Mouse (Mus musculus) thymus, postnatal 10 days (tissue): ENCODE results near the gene Cplx3.

Source experiments
- DNase-seq, 2 experiments: peaks; one replicate each; pipeline ENCODE4 v3.0.0; 2021; ENCODE audit warnings: low spot score in 2 of 2

Cplx3 gene

DNA sequence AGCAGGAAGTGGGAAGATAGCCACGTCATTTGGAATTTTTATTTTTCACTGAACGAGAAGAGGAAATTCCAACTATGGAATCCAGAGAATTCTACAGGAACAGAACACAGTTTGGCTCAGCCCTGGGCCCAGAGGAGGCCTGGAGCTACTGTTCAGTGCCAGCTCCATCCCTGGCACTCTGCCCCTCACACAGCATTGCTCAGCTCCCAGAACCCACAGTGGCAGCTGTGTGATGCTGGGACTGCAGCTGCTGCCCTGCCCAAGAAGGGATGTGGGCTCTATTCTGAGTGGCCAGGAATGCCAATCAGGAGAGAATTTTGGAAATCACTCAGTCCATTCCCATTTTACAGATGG, 4.8 kb downstream of the Cplx3 start:
- no peak for DNase-seq

DNA sequence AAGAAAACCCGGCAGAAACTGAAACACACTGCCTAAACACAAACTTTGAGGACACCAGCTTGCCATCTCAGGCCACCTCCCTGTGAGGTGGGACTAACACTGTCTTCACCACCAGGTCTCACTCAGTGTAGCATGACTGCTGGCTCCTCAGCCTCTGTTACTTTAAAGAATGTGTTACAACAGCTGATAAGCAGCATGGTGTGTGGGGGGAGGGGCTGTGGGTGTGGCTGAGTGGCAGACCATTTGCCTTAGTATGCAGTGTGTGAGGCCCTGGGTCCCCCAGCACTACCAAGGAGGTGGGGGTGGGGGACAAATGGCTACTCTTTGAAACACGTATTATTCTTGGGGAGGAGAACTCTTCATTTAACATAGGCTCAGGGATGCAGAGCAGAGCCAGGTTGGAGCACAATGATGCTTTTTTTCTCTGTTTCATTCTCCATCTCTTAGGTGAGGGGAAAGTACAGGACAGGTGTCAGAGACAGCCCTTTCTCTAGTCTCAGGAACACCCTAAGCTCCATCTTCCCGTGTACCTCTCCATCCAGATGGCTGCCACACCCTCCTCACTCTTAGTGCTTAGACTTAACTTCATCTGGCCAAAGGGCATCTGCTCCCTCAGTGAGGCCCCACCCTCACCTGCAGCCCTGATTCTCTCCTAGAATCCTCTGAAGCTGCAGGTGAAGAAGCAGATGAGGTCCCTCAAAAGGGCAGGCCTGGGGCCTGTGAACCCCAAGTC, 5.3 kb downstream of the Cplx3 start:
- no peak for DNase-seq

DNA sequence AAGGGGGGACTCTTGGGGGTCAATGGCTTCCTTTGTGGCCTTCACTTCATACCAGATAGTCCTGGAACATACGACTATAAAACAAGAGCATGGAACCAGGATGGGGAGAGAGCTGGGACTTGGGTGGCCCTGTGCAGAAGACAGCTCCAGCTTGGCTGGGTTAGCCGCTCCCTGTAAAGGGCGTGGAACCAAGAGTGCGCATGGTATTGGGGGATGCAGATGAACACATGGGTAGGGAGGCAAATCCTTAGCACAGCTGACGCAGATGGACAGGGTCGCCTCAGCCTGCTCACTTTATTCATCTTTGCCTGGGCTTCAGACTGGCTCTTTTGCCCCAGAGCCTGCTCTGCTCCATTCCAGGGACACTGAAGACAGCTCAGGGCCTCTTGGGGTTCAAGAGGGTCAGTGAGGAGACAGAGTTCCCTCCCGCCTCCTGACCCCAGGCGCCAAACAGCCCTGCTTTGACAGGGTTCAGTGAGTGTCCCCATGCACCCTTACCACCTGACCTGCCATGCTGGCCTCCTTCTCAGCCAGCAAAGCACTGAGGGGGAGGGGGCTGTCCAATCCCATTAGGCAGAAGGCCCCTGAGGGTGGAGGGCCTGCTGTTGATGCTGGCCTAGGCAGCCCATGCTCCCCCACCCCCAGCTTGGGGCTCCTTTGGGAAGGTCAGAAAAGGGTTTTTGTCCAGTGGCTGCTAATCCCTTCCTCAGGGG, 7.1 kb downstream of the Cplx3 start:
- no peak for DNase-seq

DNA sequence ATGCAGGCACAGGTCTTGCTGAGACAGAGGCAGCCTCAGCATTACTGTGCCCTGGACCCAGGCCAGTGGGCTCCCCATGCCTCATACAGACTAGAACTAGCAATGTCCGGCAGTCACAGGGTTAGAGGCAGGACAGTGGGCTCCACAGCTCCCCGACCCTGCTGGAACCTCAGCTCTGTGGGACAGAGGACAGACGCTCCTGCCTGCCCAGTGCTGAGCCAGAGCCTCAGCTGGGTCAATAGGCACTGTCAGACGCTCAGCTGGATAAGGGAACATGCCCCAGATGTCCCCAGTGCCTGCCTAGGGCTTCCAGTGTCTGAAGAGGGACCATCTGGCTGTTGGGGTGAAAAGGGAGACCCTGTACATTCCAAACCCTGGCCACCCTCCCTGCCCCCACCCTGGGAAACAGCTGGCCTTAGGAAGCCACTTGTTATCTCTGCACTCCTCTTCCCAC, 8.1 kb downstream of the Cplx3 start:
- DNase-seq, result no peak

DNA sequence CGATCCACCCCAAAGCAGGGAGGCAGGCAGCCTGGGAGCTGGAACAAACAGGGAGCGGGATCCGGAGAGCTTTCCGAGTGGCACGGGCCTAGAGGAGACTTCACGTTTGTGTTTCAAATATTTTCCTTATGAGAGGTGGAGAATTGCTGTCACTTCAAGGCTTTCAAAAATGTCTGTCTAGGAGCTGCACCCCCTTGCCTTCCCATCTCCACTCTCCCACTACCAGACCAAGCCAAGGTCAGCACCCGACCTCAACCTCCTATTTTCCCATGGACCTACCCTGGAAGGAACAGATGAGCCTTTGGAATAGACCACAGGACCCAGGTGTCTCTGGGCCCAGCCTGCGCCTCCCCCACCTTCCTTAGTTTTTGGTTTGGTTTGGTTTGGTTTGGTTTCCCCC, 8.8 kb downstream of the Cplx3 start:
- no peak for DNase-seq

DNA sequence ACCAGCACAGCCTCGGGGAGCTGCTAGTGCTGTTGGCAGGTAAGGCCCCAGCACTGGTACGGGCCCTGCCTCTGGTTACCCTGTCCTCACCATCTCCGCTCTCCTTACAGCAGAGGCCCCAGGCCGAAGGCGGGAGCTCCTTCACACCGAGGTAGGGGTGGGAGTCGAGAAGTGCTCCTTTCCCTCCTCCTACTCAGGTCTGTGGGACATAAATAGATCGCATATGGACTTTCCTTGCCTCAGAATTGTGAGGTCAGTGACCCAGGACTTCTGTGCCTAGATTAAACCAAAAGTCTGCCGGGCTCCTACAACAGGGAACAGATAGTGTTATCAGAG, 11.9 kb downstream of the Cplx3 start:
- DNase-seq, result no peak

DNA sequence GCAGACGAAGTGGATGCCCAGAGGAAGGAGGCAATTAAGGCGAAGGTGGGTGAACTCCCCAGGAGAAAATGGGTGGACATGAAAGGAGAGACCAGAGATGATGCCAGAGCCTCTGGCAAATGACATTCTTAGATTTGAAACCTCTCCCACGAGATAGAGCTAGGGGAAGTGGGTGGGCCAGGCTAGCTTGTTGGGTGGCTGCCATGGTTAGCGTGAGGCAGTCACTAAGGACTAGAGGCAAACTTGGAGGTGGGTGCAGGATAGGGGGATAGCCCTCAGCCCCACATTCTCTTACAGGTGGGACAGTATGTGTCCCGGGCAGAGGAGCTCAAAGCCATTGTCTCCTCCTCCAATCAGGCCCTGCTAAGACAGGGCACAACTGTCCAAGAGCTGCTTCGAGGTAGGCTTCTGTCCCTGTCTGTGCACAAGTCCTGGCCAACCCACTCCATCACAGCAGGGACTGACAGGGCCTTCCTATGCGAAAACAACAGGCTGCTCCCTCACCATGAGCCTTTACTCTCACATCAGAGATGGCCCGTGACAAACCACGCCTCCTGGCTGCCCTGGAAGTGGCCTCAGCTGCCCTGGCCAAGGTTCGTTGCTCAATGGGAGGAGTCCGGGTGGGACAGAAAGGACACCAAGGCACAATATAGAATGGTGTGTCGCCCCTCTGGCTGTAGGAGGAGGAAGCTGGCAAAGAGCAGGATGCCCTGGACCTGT, 12.5 kb downstream of the Cplx3 start:
- no peak for DNase-seq

DNA sequence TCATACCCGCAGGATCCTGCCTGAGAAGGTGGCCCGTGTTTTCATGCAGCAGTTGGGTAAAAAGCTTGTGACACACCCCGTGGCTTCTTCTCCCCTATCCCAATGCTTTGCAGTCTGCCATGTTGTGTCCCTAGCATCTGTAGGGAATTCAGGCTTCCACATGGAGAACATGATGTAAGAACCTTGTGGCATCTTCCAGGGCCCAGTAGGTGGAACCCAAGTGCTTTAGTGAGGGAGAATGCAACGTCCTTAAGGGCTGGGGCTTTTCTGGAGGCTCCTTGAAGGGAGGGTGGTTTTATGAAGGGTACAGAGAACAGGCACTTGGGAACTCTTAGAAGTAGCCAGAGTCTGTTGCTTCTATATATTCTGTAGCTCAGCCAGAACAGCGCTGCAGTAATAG, 15.4 kb downstream of the Cplx3 start:
- DNase-seq, result no peak

DNA sequence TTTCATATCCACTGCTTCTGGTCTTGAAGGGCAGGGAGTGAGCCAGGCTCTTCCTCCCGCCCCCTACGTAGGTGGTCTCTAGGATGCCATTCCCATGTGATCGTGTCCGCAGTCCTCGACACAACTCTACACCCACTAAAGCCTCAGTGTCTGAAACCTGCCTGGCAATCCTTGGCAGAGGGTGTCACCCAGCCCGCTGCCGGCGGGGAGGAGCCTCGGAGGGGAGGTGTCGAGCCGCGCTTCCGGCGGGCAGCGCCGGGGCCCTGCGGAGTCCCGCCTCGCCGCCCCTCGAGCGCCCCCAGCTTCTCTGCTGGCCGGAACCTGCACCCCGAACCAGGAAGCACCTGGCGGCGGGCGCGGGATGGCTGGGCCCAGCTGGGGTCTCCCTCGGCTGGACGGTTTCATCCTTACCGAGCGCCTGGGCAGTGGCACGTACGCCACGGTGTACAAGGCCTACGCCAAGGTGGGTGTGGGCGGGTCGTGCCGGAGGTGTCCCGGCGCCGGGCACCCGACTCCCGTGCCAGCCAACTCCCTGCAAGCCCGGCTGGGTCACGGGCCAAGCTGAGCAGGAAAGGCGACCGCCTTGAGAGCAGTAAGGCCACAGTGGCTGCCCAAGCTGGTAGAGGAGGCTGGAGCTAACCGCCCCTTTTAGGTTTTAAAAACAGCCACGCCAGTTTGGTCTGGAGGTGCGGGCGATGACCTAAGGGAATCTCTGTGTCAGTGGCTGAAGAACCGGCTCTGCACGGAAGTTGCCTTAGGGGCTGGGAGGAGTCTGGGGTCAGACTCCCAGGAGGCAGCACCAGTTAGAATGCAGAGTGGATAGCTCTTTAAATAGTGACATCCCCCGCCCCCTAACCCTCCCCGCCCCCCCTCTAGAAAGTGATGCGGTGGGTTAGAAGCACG, 16.6 kb downstream of the Cplx3 start, which contains the start of gene Ulk3:
Gene Ulk3 (plus strand): TSS at position 229 of the 903 bp plus-strand sequence.
- peak; percentile 79 to 86 for DNase-seq

DNA sequence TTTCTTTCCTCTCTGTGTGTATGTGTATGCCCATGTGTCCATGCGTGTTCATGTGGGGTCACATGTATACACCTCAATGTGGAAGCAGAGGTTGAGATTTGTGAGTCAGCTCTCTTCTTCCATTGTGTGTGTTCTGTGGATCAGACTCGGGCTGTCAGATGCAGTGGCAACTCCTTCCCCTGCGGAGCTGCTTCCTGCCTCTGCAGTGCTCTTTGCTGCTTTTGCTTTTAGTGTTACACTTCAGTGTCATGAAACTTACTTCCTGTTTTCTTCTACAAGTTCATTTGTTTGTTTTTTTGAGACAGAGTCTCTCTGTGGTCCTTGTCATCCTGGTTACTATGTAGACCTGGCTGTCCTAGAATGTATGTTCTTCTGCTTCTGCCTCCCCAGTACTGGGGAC, 21.1 kb downstream of the Cplx3 start:
- no peak for DNase-seq

DNA sequence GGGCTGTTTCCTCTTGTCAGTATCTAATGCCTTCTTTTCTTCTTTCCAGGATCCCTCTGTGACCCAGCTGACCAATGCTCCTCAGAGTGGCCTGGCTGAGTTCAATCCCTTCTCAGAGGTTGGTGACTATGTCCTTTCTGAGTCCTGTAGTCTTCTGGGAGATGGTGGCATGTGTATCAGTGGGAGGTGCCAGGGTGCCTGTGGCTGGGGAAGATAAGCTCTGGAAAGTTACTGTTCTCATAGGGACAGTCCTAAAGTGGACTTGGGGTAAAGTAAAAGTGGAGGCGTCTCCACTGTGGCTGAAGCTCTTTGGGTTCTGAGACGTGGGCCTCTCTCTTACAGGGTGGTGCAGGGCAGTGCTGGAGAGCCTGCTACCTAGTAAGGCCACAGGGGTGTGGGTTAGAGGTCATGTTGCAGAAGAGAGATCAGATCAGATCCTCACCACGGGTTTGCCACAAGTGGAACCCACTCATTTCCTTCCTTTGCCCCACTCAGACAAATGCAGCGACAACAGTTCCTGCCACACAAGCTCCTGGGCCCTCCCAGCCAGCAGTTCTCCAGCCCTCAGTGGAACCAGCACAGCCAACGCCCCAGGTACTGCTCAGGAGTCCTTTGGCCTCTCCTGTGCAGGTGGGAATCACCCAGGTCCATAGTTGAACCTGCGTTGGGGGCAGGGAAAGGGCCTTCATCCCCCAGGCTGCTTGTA, 28.8 kb downstream of the Cplx3 start:
- no peak for DNase-seq

DNA sequence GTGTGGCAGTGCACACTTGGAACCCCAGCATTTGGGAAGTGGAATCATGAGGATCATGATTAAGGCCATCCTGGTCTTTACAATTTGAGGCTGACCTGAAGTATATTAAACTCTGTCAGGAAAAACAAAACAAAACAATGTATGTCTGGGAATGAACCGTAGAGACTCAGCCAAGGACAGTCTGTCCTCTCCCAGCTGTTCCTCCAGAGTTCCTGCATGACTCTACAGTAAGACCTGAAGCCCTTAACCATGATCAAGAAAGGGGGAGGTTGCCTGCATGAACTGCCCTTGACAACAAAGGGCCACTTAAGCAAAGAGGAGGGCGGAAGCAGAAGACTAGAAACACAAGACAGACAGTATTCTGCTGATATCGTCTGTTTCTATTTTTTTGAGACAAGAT, 30.5 kb downstream of the Cplx3 start:
- no peak for DNase-seq

DNA sequence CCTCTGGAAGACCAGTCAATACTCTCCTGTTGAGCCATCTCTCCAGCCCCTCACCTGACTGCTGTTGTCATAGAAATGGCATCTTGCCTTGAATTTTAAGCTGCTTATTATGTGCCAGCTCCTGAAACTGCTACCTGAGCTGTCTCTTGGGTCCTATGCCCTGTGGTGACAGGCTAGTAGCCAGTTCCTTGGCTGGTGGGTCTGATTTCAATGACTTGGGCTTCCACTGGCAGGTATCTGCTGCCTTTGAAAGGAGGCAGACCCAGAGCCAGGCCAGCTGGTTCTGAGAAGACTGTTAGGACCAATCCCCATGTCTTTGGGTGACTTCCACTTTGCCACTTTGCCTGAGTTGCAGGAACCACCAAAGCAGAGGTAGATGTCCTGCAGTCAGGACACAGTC, 31.7 kb downstream of the Cplx3 start:
- no peak for DNase-seq

DNA sequence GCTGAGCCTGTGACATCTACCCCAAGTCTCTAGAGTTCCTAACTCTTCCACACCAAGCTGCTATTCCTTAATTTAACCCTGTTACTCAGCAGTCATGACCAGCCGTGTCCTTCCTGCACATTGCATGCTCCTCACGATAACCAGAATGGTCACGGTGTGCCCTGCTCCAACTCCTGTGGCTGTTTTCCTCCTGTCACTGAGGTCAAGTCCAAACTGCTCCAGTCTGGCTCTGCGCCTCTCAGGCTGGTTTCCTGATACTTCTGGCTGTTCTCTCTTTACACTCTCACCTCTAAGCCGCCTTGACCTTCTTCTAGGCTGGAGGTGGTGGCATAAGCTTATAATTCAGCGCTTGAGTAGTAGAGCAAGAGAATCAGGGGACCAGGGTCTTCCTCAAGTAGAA, 37.6 kb downstream of the Cplx3 start:
- no peak for DNase-seq

DNA sequence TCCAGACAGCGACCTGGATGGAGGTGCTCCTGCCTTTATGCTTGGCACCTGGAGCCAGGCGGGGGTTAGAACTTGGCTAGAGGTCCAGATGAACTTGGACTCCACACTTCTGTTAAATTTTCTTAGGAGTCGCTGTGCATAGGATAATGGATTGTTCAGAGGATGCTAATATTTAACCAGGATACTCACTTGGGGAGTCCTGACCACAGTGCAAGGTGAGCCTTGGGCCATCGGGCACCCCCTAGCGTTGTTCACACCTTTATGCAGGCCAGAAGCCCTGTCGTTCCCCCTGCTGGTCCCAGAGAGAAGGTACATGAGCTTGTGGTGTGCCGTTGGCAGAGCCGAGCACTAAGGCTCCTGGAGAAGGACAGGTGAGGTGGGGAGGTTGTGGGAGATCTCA, 39.2 kb downstream of the Cplx3 start:
- DNase-seq, result no peak

DNA sequence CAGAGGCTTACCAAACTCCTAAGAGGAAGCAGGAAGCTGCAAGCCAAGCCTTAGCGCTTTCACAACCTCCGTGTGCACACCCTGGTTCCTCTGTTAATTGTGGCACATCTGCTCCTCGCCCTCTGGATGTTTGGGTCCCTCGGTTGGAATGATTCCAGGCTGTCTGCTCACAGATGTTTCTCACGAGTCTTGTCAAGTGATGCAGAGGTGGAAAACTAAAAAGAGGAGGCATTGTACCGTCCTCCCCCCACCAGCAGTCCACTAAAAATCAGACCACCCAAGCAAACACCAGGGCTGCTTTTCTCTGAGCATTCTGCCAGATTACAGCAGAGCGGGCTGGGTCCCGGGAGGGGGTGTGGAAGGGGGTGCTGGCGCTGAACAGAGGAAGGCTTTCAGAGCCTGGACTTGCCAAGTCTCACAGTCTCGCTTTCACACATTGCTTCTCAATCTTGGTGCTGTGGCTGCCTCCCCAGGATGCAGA, 40.3 kb downstream of the Cplx3 start:
- no peak for DNase-seq

DNA sequence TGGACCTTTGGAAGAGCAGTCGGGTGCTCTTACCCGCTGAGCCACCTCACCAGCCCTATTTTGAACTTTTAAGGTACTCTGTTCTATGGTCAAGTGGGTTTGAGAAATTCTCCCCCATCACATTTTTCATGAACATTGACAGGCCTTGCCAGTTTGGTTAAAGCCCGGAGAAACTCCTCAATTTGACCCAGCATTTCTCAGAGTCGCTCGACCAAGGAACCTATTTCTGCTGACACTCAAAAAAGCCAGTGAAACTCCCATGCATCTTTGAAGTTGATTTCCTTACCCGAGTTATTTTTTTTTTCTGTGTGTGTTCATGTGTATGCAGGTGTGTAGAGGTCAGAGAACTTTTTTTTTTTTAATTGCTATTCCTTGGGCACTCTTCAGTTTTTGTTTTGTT, 41.5 kb downstream of the Cplx3 start:
- no peak for DNase-seq

DNA sequence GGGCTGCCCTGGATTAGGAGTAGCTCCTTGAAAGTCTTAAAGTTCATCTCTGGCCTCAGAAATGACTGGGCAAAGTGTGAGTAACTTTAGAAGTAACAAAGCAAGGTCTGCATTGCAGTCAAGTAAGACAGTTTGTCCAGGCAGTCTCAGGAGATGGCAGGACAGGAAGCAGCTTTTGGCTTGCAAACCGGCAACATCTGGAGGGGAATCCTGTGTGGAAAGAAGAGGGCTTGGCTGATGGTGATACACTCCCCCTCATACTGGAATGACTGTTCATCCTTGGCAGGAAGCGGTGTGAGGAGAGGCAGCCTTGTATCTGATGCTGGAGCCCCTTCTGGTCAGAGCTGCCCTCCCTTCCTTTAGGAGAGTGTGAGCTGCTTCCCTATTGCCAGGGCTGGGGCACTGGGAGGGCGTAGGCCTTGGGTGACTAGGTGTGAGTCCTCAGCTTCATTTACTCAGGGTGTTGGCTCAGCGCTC, 43.1 kb downstream of the Cplx3 start:
- DNase-seq, result no peak

DNA sequence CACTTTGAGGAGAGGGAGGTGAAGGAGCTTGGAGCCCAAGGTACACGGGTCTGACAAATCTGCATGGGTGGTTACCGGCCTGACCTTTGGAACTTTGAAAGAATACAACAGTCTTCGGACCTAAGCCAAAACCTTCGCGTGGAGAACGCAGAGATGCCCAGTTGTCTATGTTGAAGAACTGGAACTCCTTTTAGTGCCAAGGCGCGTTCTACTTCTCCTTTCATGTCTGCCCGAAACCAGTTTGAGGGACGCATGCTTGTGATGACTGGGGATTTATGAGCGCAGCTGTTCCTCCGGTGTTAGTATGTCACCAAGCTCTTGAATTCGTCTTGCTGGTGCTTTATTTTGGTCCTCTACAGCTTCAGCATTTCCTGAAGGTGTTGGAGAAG, 44.4 kb downstream of the Cplx3 start:
- no peak for DNase-seq

DNA sequence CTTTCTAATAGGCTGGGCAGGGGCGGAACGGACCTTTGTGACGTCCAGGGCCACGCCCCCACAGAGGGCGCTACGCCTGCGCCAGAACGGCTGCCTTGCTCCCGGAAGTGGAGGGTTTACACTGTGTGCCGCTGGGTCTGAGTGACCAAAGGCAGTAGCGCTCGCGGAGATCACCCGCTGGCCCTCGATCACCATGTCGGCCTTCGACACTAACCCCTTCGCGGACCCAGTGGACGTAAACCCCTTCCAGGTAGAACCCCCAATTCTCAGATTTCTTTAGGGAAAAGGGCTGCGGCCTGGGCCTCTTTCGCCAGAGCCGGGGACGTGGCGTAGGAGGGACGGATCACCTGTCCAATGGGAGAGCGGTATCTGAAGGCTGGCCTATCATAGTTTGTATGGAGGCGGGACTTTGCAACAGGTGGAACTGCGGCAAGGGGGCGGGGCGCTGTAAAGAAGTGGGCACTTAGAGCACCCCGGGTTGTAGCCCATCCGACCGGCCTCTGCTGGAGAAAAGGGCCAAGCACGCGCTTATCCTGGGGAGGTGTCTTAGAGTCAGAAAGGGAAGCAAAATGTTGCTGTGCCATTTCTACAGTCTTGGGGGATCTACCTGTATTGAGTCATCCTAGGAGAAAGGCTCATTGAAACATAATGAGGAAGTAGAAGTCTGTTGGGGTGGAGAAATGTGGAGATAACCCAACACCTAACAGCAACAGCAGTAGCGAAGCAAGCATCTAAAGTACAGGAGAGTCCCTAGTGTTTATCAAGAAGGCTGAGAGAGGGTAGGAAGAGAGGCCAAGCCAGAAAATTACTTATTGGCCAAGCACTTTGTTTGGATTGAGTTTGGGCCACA, 45.0 kb downstream of the Cplx3 start, which contains the start of gene Scamp2:
Gene Scamp2 (plus strand): TSS at position 83 of the 850 bp plus-strand sequence.
- peak; percentile 83 to 84 for DNase-seq
